Mouse (Mus musculus): ENCODE data around the gene Gm6337. TPM values are rescaled to one million over a fixed set of nuclear protein-coding genes. Genes with fewer than 3 reads are reported as not detected.
"Not testable (repeated sequence)": the region's sequence is repeated elsewhere in the genome, so short reads cannot be mapped to it uniquely, and the experiment has no call there.

Gene Gm6337
- polyA plus RNA-seq (2012; rRNA removed): not detected in 2 replicates

DNA sequence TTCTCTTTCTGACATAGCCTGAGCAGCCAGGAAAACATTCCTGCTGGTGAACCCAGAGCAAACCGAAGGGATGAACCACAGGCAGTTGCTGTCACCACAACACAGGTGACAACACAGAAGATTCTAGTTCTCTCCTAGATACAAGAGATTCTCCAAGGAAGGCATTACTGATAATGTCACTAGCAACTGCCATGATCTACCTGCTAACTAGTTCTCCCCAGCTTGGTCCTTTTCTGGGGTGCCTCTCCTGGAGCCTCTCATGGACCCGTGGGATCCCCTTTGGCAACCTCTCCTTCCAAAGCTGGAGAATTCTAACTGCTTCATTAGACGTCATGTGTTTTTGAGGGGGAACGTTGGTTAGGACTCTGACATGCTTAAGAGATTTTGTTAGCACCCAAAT, at the start of gene Gm6337:
Gm6337 (minus strand) TSS at position 101 of the 400 bp plus-strand sequence.
- WGBS: 86% methylated on average over 4 of the region's 4 CpGs
- H3K27me3 ChIP-seq (replicated peaks; ENCODE audit: control insufficient read depth, insufficient read depth, low read length); H3K36me3 ChIP-seq (ENCODE audit: control insufficient read depth, insufficient read depth, low read length); H3K4me1 ChIP-seq (ENCODE audit: control insufficient read depth, insufficient read depth, low read length); DNase-seq; H3K27ac ChIP-seq (ENCODE audit: insufficient read depth, low read depth, low read length); H3K4me3 ChIP-seq (ENCODE audit: insufficient read depth, low read depth, low read length): not testable (repeated sequence)

GRCm38 (mm10) chr14:6107500-6107899, 49.4 kb upstream of the Gm6337 start:
- not testable (repeated sequence) for H3K36me3 ChIP-seq (ENCODE audit: control insufficient read depth, insufficient read depth, low read length); H3K27me3 ChIP-seq (replicated peaks; ENCODE audit: control insufficient read depth, insufficient read depth, low read length); H3K4me3 ChIP-seq (ENCODE audit: insufficient read depth, low read depth, low read length); DNase-seq; H3K4me1 ChIP-seq (ENCODE audit: control insufficient read depth, insufficient read depth, low read length); H3K27ac ChIP-seq (ENCODE audit: insufficient read depth, low read depth, low read length)
- 6% methylated on average over 9 of the region's 9 CpGs for whole genome bisulfite sequencing

DNA sequence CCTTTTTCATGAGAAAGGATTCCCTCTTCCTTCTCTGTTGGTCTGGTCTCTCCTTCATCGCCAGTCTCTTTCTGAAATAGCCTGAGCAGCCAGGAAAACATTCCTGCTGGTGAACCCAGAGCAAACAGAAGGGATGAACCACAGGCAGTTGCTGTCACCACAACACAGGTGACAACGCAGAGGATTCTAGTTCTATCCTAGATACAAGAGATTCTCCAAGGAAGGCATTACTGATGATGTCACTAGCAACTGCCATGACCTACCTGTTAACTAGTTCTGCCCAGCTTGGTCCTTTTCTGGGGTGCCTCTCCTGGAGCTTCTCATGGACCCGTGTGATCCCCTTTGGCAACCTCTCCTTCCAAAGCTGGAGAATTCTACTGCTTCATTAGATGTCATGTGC, 35.8 kb upstream of the Gm6337 start, which contains the start of gene Gm8206:
Gm8206 (minus strand) TSS at position 101 of the 400 bp plus-strand sequence.
- H3K4me1 ChIP-seq (ENCODE audit: control insufficient read depth, insufficient read depth, low read length); H3K4me3 ChIP-seq (ENCODE audit: insufficient read depth, low read depth, low read length); H3K36me3 ChIP-seq (ENCODE audit: control insufficient read depth, insufficient read depth, low read length); H3K27me3 ChIP-seq (replicated peaks; ENCODE audit: control insufficient read depth, insufficient read depth, low read length); H3K27ac ChIP-seq (ENCODE audit: insufficient read depth, low read depth, low read length); DNase-seq: not testable (repeated sequence)
- 94% methylated on average over 3 of the region's 3 CpGs for WGBS

Other genes starting within 250 kb of the Gm6337 start
- not detected in 2 replicates for gene Gm3424, start 227.9 kb downstream of the Gm6337 start, polyA plus RNA-seq (2012; rRNA removed)
- not detected in 2 replicates for gene Gm8237, start 177.9 kb downstream of the Gm6337 start, polyA plus RNA-seq (2012; rRNA removed)
- 0.04 TPM in 1 of 2 replicates, not detected in the other for gene Gm3248, start 96.5 kb downstream of the Gm6337 start, polyA plus RNA-seq (2012; rRNA removed)
- not detected in 2 replicates for gene Gm3453, start 79.1 kb downstream of the Gm6337 start, polyA plus RNA-seq (2012; rRNA removed)
- not detected in 2 replicates for gene Gm8206, start 35.7 kb upstream of the Gm6337 start, polyA plus RNA-seq (2012; rRNA removed)
- 0.05 TPM in 2 replicates for gene Gm3468, start 50.4 kb upstream of the Gm6337 start, polyA plus RNA-seq (2012; rRNA removed)
- not detected in 2 replicates for gene Gm3476, start 67.5 kb upstream of the Gm6337 start, polyA plus RNA-seq (2012; rRNA removed)
- gene Gm21560, start 161.0 kb upstream of the Gm6337 start, polyA plus RNA-seq (2012; rRNA removed): not detected in 2 replicates
- 0.16 TPM in 1 of 2 replicates, not detected in the other for gene Gm3411, start 229.0 kb upstream of the Gm6337 start, polyA plus RNA-seq (2012; rRNA removed)
- gene Gm21103, start 246.6 kb upstream of the Gm6337 start, polyA plus RNA-seq (2012; rRNA removed): not detected in 2 replicates

Data from kidney, adult 2 months (tissue).